Mouse (Mus musculus) small intestine, adult 2 months (tissue): ENCODE results near the gene Spg11.
"Not testable (repeated sequence)": the region's sequence is repeated elsewhere in the genome, so short reads cannot be mapped to it uniquely, and the experiment has no call there.

Source experiments
- CTCF ChIP-seq: fragments of 200-500 bp; IDR thresholded peaks from 2 replicates; pipeline ENCODE4 v1.5.1; 2012; ENCODE audit warnings: low read depth, mild to moderate bottlenecking, control low read depth, inconsistent platforms, low read length, moderate library complexity, mixed read lengths; ENCODE audit not compliant: insufficient replicate concordance, insufficient read length; ENCODE audit errors: extremely low read depth
- POLR2A ChIP-seq: fragments of 200-500 bp; IDR thresholded peaks from 2 replicates; pipeline ENCODE4 v1.6.1; 2012; ENCODE audit warnings: low read depth, mild to moderate bottlenecking, control low read depth, inconsistent platforms, low read length, moderate library complexity

DNA sequence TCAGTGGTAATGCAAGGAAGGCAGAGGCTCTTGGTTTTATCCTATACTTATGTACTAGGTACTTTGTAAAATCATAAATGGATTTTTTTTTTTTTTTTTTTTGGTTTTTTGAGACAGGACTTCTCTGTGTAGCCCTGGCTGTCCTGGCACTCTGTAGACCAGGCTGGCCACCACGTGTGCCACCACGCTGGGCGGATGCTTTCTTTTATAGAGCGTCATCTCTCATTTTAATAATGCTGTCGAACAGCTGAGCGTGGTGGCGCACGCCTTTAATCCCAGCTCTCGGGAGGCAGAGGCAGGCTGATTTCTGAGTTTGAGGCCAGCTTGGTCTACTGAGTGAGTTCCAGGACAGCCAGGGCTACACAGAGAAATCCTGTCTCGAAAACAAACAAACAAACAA is 91.1 kb downstream of the Spg11 start:
- TF ChIP-seq CTCF, POLR2A: not testable (repeated sequence)
